Mouse (Mus musculus): Measurements from ENCODE around the gene Scgb1b30. TPM values are rescaled to one million over a fixed set of nuclear protein-coding genes. Genes with fewer than 3 reads are reported as not detected.

Gene Scgb1b30
- total RNA-seq, 2 experiments from 2014 or later: not detected

Other genes starting within 250 kb of the Scgb1b30 start
- not detected for gene Scgb2b26, start 150.4 kb upstream of the Scgb1b30 start, total RNA-seq (2021)
- gene Scgb2b27, start 81.5 kb upstream of the Scgb1b30 start, total RNA-seq (2021): not detected
- not detected for gene Scgb1b27, start 73.9 kb upstream of the Scgb1b30 start, total RNA-seq (2021)
- 10 to 100 TPM; 13.1 to 14.1 TPM for gene Wtip, start 37.8 kb downstream of the Scgb1b30 start, total RNA-seq (2021)
- gene Uba2, start 74.2 kb downstream of the Scgb1b30 start, total RNA-seq (2021): 10 to 100 TPM; 82.5 to 82.9 TPM
- gene Pdcd2l, start 101.2 kb downstream of the Scgb1b30 start, total RNA-seq (2021): 10 to 100 TPM; 20.6 to 24.7 TPM
- 100 to 1,000 TPM; 842 to 844 TPM for gene Gpi1, start 134.9 kb downstream of the Scgb1b30 start, total RNA-seq (2021)
- gene Gm6096, start 155.6 kb downstream of the Scgb1b30 start, total RNA-seq (2021): not detected
- 10 to 100 TPM; 44.7 to 50.9 TPM for gene 4931406P16Rik, start 218.1 kb downstream of the Scgb1b30 start, total RNA-seq (2021)

All from layer of hippocampus, postnatal 14 days (tissue).